Comparison of ENCODE assay signal across 18 mouse cellular contexts in genomic region chr2:63856462-63857054, GRCm38 (mm10).
DNase-seq lines count a peak whose midpoint lies in the region; ATAC-seq and TF ChIP-seq lines count a peak whose summit lies in the region.
"Had no signal": no experiment of that assay in that cellular context is flagged by ENCODE, and none has a peak within 500 bp of the region (broad histone marks: within the 10 kb centered on the region; RNA-seq: fewer than 3 reads in every experiment).

No protein-coding gene starts in this region.

- no peak for TF ChIP-seq POLR2A in kidney, adult 2 months (IDR thresholded peaks at IDR 0.05; ENCODE audit: low read depth, low read length)

- peaks cover 6% of the 10 kb centered on the region; the same call in 1 of the 2 replicates for H3K4me1 ChIP-seq in kidney, embryonic 15.5 days
- H3K4me1 ChIP-seq in kidney, adult 2 months (ENCODE audit: control insufficient read depth, insufficient read depth, low read length) = no peaks in the 10 kb centered on the region
- peaks cover 21% of the 10 kb centered on the region; the same call in 1 of the 2 replicates for H3K4me1 ChIP-seq in embryonic facial prominence, embryonic 13.5 days
- H3K4me1 ChIP-seq in midbrain, embryonic 14.5 days (ENCODE audit: control insufficient read depth, insufficient read depth, low read length) = peaks cover 7% of the 10 kb centered on the region; the same call in 1 of the 2 replicates

- H3K4me3 ChIP-seq in kidney, embryonic 15.5 days (replicated peaks) = no peak overlapping the region
- no peak overlapping the region for H3K4me3 ChIP-seq in kidney, adult 2 months (ENCODE audit: insufficient read depth, low read depth, low read length)
- H3K4me3 ChIP-seq in embryonic facial prominence, embryonic 13.5 days = no peak overlapping the region
- no peak overlapping the region for H3K4me3 ChIP-seq in midbrain, embryonic 14.5 days (replicated peaks; ENCODE audit: low read depth, low read length)
- H3K4me3 ChIP-seq: erythroblast, embryonic 14.5 days; heart, embryonic 10.5 days; limb, embryonic 15.5 days had no signal

- no peak for TF ChIP-seq CTCF in kidney, adult 2 months (conservative IDR thresholded peaks at IDR 0.05; ENCODE audit: insufficient read depth, insufficient read length, low read depth, low read length)

- no peaks in the 10 kb centered on the region for H3K27me3 ChIP-seq in kidney, embryonic 15.5 days
- no peaks in the 10 kb centered on the region for H3K27me3 ChIP-seq in kidney, adult 2 months (replicated peaks; ENCODE audit: control insufficient read depth, insufficient read depth, low read length)
- H3K27me3 ChIP-seq in embryonic facial prominence, embryonic 13.5 days = no peaks in the 10 kb centered on the region
- H3K27me3 ChIP-seq in midbrain, embryonic 14.5 days (ENCODE audit: control insufficient read depth, insufficient read depth, low read length) = no peaks in the 10 kb centered on the region
- H3K27me3 ChIP-seq: CH12.LX; limb, embryonic 15.5 days had no signal

- ATAC-seq in kidney, embryonic 15.5 days (replicated peaks; ENCODE audit: low FRiP score) = peak; percentile 86
- no peak for ATAC-seq in embryonic facial prominence, embryonic 13.5 days (ENCODE audit: insufficient number of reproducible peaks, insufficient read depth, low FRiP score, low TSS enrichment, low read depth)
- ATAC-seq in midbrain, embryonic 14.5 days (ENCODE audit: low FRiP score, low TSS enrichment) = no peak
- ATAC-seq: inflammation-experienced regulatory T-cells, adult 6 months had no signal

- H3K9me3 ChIP-seq in kidney, embryonic 15.5 days (replicated peaks) = no peaks in the 10 kb centered on the region
- H3K9me3 ChIP-seq in embryonic facial prominence, embryonic 13.5 days = no peaks in the 10 kb centered on the region
- H3K9me3 ChIP-seq in midbrain, embryonic 14.5 days (ENCODE audit: control insufficient read depth, low read length) = no peaks in the 10 kb centered on the region
- H3K9me3 ChIP-seq: heart, embryonic 10.5 days; limb, embryonic 15.5 days had no signal

- intact Hi-C loops in heart, postnatal 36 days (cut with DNase I) = loop anchor here (10.0 kb wide), 1 partner anchor 152 kb away; no protein-coding TSS in a partner anchor

- whole genome bisulfite sequencing in kidney, embryonic 15.5 days = 35% methylated on average over 11 of the region's 11 CpGs
- WGBS in kidney, adult 2 months = 32% methylated on average over 11 of the region's 11 CpGs
- WGBS in embryonic facial prominence, embryonic 13.5 days = 23% methylated on average over 11 of the region's 11 CpGs
- 43% methylated on average over 11 of the region's 11 CpGs for WGBS in midbrain, embryonic 14.5 days

- H3K27ac ChIP-seq in kidney, embryonic 15.5 days = no peak overlapping the region
- H3K27ac ChIP-seq in kidney, adult 2 months (ENCODE audit: insufficient read depth, low read depth, low read length) = no peak overlapping the region
- no peak overlapping the region for H3K27ac ChIP-seq in embryonic facial prominence, embryonic 13.5 days
- no peak overlapping the region; the same call in 1 of the 2 replicates for H3K27ac ChIP-seq in midbrain, embryonic 14.5 days (replicated peaks; ENCODE audit: low read depth, low read length)
- H3K27ac ChIP-seq: heart, embryonic 10.5 days; limb, embryonic 15.5 days had no signal

- DNase-seq in adrenal gland, postnatal 10 days = peak; percentile 27
- DNase-seq in adrenal gland, adult 2 months = no peak
- DNase-seq in kidney, adult 2 months = no peak
- DNase-seq in midbrain, embryonic 14.5 days = peak; percentile 41
- no peak for DNase-seq in heart, postnatal 36 days
- no peak for DNase-seq in T-cell, adult 2 months (ENCODE audit: low spot score)
- DNase-seq: adrenal gland, adult 8-10 months; gastrocnemius, postnatal 10 days; heart, postnatal 4 days; layer of hippocampus, postnatal 36 days; thymus, adult 2 months had no signal

- H3K9ac ChIP-seq in kidney, embryonic 15.5 days = no peak overlapping the region
- H3K9ac ChIP-seq in embryonic facial prominence, embryonic 13.5 days = no peak overlapping the region
- H3K9ac ChIP-seq in midbrain, embryonic 14.5 days (replicated peaks; ENCODE audit: low read length) = no peak overlapping the region
- H3K9ac ChIP-seq: limb, embryonic 15.5 days had no signal

- H3K4me2 ChIP-seq in kidney, embryonic 15.5 days = 0 out of 2 replicates have a peak overlapping the region, but pooled peaks have one; percentile 2
- peak overlapping the region; percentile 14; the same call in 1 of the 2 replicates for H3K4me2 ChIP-seq in embryonic facial prominence, embryonic 13.5 days
- H3K4me2 ChIP-seq in midbrain, embryonic 14.5 days (ENCODE audit: low read length) = no peak overlapping the region
- H3K4me2 ChIP-seq: limb, embryonic 15.5 days had no signal

- H3K36me3 ChIP-seq in kidney, embryonic 15.5 days = no peaks in the 10 kb centered on the region
- H3K36me3 ChIP-seq in kidney, adult 2 months (ENCODE audit: control insufficient read depth, insufficient read depth, low read length) = no peaks in the 10 kb centered on the region
- no peaks in the 10 kb centered on the region for H3K36me3 ChIP-seq in embryonic facial prominence, embryonic 13.5 days
- no peaks in the 10 kb centered on the region for H3K36me3 ChIP-seq in midbrain, embryonic 14.5 days (ENCODE audit: control insufficient read depth, insufficient read depth, low read length)
- H3K36me3 ChIP-seq: heart, embryonic 10.5 days; limb, embryonic 15.5 days had no signal

Comparison
In these comparisons a context has a peak if more than half of its experiments do, and no peak if none do; other contexts are left out.
1. DNase-seq: peak in adrenal gland, postnatal 10 days (single experiment) and midbrain, embryonic 14.5 days (single experiment); none in adrenal gland, adult 2 months (single experiment), kidney, adult 2 months (single experiment), heart, postnatal 36 days (0 of 2) and T-cell, adult 2 months (single experiment).